Mouse (Mus musculus) spleen, adult 12 weeks (tissue): ENCODE results near the gene Gm906.
"Not testable (repeated sequence)": the region's sequence is repeated elsewhere in the genome, so short reads cannot be mapped to it uniquely, and the experiment has no call there.

ENCODE experiments used
- DNase-seq: peaks from one replicate; pipeline ENCODE4 v3.0.0; 2022; ENCODE audit warnings: low spot score

Gm906 gene

DNA sequence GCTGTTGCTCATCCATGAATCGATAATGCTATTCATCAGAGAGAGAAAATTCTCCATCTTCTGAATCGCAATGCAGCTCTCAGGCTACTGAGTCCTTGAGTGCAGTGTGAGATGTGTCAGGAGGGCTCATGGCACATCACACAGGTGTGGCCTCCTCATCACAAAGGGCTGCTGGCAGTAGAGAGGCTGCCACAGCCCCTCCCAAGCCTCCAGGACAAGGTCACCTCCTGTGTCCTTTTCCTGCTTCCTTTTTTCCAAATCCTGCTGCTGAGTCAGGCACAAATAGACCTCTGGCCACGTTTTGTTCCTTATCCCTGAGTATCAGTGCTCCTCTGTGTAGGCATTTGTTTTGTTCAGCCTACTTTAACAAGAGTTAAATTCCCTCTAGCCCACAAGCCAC, at the start of gene Gm906:
TSS of gene Gm906 (minus strand) at position 101 of the 400 bp plus-strand sequence.
- DNase-seq, result not testable (repeated sequence)

DNA sequence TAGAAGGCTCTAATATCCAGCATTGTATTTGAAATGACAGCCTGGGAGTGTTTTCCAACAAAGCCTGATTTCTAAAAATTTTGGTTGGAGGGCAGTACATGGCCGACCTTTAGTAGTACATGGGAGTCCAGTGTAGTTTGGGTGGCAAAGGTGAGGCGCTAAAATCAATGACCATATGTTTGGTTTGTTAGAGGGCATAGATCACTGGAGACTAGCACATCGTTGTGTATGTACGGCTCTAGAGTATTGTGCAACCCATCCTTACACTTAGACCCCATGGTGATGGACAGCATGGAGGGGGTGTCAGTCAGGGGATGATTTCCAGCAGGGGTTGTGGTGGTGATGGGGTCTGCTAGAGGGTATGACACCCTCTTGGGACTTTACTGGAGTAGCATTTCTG, 33.2 kb upstream of the Gm906 start:
- not testable (repeated sequence) for DNase-seq

DNA sequence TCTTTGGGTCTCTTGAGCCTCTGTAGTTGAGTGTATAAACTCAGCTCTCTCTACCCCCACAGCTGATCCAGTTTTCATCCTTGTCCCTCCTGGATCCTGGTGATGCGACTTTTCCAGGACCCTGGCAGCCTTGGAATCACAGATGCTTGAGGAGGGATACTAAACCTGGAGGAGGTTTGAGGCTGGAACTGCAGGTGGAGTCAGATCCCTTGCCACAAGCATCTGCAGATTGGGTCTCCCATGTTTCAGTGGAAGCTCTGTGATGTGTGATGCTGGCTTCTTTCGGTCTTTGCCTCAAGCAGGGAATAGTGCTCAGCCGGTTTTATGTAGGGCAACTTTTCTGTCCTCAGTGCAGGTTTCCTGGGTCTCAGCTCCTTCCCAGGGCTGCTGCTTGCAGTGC, 13.6 kb downstream of the Gm906 start:
- no peak for DNase-seq

DNA sequence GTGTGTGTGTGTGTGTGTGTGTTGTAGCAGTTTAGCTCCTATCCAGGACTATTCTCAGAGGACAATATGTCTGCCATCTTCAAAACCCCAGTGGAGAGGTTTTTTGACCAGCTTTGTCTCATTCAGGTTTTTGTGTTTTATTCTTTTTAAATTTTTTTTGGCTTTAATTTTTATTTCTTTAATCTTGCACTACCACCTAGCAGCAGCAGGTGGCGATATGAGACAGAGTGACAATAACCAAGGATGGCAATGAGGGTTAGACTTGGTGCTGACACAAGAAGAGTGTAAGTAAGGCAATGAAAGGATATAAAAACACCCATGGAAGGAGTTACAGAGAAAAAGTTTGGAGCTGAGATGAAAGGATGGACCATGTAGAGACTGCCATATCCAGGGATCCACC, 38.3 kb downstream of the Gm906 start:
- not testable (repeated sequence) for DNase-seq

DNA sequence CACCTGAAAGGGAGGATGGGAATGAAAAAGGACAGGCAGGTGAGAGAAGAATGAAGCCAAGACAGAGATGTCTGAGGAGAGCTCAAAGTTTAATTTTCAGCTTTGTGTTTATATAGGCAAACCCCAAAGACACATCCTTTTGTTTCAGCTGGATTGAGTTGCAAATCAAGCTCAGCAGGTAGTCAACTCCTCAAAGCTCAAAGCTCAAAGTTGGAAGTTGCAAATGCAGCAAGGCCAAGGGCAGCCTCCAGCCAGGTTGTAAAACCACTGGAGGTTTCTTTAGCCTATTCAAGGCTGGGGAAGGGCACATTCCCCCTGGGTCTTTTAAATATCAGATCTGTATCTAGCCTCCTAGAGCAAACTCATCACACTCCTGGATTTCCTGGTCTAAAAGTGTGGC, 39.9 kb downstream of the Gm906 start:
- not testable (repeated sequence) for DNase-seq

DNA sequence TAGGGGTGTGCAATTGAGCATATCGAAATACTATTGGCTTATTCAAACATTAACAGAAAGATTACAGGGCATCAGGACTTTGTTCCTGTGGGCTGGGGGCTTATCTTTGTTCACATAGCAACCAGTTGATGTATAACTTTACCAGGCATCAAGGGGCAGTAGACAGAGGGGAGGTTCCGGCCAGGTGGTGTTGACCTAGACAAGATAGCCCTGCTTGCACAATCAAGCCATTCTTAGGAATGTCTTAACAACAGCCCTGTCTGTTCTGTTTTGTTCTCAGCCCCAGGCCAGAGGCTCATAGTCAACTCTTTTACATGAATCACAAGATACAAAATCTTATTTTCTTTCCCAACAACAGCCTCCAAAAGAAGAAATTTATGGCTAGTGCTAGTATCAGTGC, 40.5 kb downstream of the Gm906 start:
- not testable (repeated sequence) for DNase-seq

DNA sequence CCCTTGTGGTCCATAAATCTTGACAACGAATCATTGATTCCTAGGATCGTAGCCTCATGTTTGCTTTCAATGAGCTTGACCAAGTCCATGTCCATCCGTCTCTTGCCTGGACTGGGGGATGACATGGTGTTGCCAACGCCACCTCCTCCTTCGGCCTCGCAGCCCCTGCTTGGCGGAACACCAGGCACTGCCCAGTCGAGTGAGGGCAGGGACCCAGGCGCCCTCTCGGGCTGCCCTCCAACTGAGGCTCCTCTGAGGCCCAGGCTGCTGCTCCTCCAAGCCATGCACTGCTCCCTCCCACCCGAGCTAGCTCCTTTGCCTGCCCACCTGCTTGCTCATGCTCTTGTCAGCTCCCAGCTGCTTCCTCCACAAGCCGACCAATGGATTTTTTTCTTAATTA, 42.1 kb downstream of the Gm906 start:
- no peak for DNase-seq

DNA sequence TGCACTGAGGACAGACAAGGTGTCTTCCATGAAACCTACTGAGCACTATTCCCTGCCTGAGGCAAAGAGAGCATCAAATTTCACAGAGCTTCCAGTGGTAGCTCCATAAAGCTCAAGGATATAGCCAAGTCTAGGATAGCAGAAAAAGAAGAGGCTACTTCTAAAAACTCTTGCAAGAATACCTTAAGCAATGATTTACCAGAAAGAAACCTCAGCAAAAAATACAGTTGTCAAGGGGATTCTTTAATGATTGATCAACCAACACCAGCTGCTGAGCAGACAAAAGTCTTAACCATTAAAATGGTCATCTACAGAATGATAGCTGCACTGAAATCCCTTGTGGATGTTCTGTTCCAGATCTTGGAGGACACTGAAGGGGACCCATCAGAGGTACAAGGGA, 53.3 kb downstream of the Gm906 start:
- not testable (repeated sequence) for DNase-seq
